Mouse (Mus musculus): ENCODE data around the gene Zfp329. TPM values are rescaled to one million over a fixed set of nuclear protein-coding genes. Genes with fewer than 3 reads are reported as not detected.

Zfp329 gene
- 13.6 and 17.5 TPM in 2 replicates for polyA plus RNA-seq (2015; fragmentation: Nextera tagmentation; extraction: Ambion mirVana)

DNA sequence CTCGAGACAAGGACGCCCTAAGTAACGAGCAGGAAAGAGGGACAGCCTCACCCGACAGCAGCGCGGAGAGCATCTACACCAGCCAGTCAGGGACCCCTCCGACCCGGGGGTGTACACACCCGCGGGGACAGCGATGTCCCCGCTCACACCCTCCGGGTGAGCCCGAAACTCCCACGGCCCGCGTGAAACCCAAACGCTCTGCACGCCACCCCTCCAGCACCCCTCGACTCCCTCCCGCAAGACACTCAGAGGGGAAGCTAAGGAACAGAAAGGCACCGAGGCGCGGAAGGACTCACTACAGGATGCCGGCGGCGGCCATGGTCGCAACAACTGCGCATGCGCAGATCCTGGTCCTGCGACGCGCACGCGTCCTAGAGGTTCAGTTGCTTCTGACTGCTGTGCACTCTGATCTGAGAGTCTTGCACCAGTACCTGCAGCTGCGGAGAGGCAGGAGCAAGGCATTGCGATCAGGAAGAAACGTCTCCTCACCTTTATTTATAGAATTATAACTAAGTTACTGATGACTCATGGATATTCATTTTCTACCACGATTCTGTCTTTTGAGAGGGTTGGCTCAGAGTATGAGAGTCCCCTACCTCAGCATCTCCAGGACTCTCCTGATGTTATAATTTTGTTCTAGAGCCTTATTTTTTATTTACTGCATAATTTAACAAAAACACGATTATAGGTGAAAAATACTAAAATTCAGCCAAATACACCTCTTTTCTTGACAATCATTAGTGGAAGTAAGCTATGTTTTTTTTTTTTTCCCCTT lies at the start of gene Zfp329:
TSS of gene Zfp329 (minus strand) at position 338 of the 775 bp plus-strand sequence.
- Histone ChIP-seq H3K9me3 (ENCODE audit: low read length) (peaks cover 31% of the 10 kb centered on the region), H3K36me3 (ENCODE audit: insufficient read depth, low read length) (peaks cover 18% of the 10 kb centered on the region), H3K9ac (replicated peaks; ENCODE audit: low read length) (peak within 1 kb of the TSS; percentile 90), H3K4me2 (replicated peaks; ENCODE audit: low read depth, low read length) (peak within 1 kb of the TSS; percentile 74), H3K27me3 (ENCODE audit: insufficient read depth, low read length) (no peaks in the 10 kb centered on the region), H3K27ac (ENCODE audit: low read length) (peak within 1 kb of the TSS; percentile 74), H3K4me1 (ENCODE audit: insufficient read depth, low read length) (peaks cover 9% of the 10 kb centered on the region; the same call in 1 of the 2 replicates), H3K4me3 (ENCODE audit: low read length) (peak within 1 kb of the TSS; percentile 86)
- WGBS, result under 1% methylated on average over 40 of the region's 40 CpGs
- ATAC-seq (ENCODE audit: low FRiP score, low TSS enrichment), result peak; percentile 98

DNA sequence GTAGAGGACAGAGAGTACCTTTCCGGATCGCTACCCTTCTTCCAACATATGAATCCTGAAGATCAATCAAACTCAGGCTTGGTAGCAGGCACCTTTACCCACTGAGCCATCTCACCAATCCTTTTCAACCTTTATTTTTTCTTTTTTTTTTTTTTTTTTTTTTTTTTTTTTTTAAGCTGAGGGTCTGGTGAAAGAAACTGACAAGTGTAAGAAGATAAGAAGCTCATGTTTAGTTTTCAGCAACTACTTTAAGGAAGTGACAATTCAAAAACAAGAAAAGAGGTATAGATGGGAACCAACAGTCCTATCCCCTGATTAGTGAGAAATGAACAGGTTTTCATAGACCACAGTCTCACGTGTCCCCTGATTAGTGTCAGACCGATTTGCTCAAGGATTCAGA lies 17.1 kb upstream of the Zfp329 start:
- peak overlapping the region; percentile 66 for H3K4me3 ChIP-seq (ENCODE audit: low read length)
- H3K27me3 ChIP-seq (ENCODE audit: insufficient read depth, low read length), result no peaks in the 10 kb centered on the region
- peaks cover 42% of the 10 kb centered on the region for H3K9me3 ChIP-seq (ENCODE audit: low read length)
- ATAC-seq (ENCODE audit: low FRiP score, low TSS enrichment), result no peak
- no peak overlapping the region for H3K27ac ChIP-seq (ENCODE audit: low read length)
- no peak overlapping the region for H3K9ac ChIP-seq (replicated peaks; ENCODE audit: low read length)
- peaks cover 49% of the 10 kb centered on the region for H3K36me3 ChIP-seq (ENCODE audit: insufficient read depth, low read length)
- WGBS, result 94% methylated on average over 4 of the region's 4 CpGs
- peak overlapping the region; percentile 68 for H3K4me2 ChIP-seq (replicated peaks; ENCODE audit: low read depth, low read length)
- no peaks in the 10 kb centered on the region for H3K4me1 ChIP-seq (ENCODE audit: insufficient read depth, low read length)

GRCm38 (mm10) chr7:12835193-12835671 lies 16.6 kb upstream of the Zfp329 start:
- Histone ChIP-seq H3K4me1 (ENCODE audit: insufficient read depth, low read length) (no peaks in the 10 kb centered on the region), H3K9ac (replicated peaks; ENCODE audit: low read length) (peak overlapping the region; percentile 69), H3K36me3 (ENCODE audit: insufficient read depth, low read length) (peaks cover 44% of the 10 kb centered on the region), H3K4me3 (ENCODE audit: low read length) (peak overlapping the region; percentile 66), H3K9me3 (ENCODE audit: low read length) (peaks cover 36% of the 10 kb centered on the region), H3K4me2 (replicated peaks; ENCODE audit: low read depth, low read length) (peak overlapping the region; percentile 68), H3K27ac (ENCODE audit: low read length) (peak overlapping the region; percentile 68), H3K27me3 (ENCODE audit: insufficient read depth, low read length) (no peaks in the 10 kb centered on the region)
- ATAC-seq (ENCODE audit: low FRiP score, low TSS enrichment), result peak; percentile 70
- WGBS, result 31% methylated on average over 13 of the region's 13 CpGs

DNA sequence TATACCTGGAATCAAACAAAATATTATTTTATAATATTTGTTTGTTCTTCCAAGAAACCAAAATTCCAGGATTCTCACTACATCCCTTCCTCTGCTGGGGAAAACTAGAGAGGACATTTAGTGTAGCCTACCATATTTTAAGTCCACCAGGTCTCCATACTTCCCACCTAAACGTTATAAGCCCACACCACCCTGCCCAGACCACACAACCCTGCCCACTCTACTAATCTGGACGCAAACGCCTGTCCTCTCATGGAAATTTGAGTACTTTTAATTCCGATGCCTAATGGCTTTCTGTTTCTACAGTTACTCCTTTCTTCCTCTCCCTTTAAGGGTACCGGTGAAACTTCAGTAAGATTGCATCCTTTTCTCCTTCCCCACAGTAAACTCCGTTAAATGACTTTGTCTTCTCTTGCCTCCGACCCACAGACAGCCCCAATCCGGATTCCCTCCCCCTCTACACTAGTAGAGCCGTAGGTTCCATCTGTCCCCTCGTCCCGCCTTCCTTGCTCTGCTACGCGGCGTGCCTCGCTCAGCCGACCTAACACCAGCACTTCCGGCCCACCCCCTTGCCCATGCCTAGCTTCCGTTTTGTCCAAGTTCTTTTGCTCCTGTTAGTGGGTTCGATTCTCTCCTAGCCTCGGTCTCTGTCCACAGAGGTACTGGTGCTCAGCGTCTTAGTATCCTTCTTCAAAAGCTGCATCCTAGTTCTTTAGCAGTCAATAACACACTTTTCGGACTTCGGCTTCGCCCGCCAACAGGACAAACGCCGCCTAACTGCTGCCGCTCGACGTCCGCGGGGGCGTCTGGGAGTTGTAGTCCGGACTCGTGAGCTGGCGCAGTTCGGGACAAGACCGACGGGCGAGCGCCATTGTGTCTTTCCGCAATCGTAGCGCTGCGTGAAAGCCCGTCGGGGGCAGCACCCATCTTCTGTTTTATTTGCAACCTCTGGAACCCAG lies 15.8 kb upstream of the Zfp329 start, which contains the start of gene Zfp110:
TSS of gene Zfp110 (plus strand) at position 600 of the 959 bp plus-strand sequence.
- Histone ChIP-seq H3K4me2 (replicated peaks; ENCODE audit: low read depth, low read length) (peak within 1 kb of the TSS; percentile 68), H3K36me3 (ENCODE audit: insufficient read depth, low read length) (peaks cover 37% of the 10 kb centered on the region), H3K4me1 (ENCODE audit: insufficient read depth, low read length) (no peaks in the 10 kb centered on the region), H3K9ac (replicated peaks; ENCODE audit: low read length) (peak within 1 kb of the TSS; percentile 69), H3K27me3 (ENCODE audit: insufficient read depth, low read length) (no peaks in the 10 kb centered on the region), H3K4me3 (ENCODE audit: low read length) (peak within 1 kb of the TSS; percentile 66), H3K27ac (ENCODE audit: low read length) (peak within 1 kb of the TSS; percentile 68), H3K9me3 (ENCODE audit: low read length) (peaks cover 31% of the 10 kb centered on the region)
- peak; percentile 99 for ATAC-seq (ENCODE audit: low FRiP score, low TSS enrichment)
- WGBS, result 2% methylated on average over 47 of the region's 47 CpGs

DNA sequence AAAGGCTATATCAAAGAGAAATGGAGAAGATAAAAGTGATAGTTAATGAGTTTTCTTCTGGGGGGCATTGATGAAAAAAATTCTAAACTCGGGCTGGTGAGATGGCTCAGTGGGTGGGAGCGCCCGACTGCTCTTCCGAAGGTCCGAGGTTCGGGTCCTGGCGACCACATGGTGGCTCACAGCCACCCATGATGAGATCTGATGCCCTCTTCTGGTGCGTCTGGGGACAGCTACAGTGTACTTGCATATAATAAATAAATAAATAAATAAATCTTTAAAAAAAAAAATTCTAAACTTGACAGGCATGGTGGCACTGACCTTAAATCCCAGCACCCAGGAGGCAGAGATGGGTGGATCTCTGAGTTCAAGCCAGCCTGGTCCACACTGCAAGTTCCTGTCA lies 3.1 kb downstream of the Zfp329 start:
- Histone ChIP-seq H3K9me3 (ENCODE audit: low read length) (peaks cover 46% of the 10 kb centered on the region), H3K27me3 (ENCODE audit: insufficient read depth, low read length) (no peaks in the 10 kb centered on the region), H3K9ac (replicated peaks; ENCODE audit: low read length) (no peak overlapping the region), H3K27ac (ENCODE audit: low read length) (no peak overlapping the region), H3K4me3 (ENCODE audit: low read length) (no peak overlapping the region), H3K36me3 (ENCODE audit: insufficient read depth, low read length) (peaks cover 44% of the 10 kb centered on the region), H3K4me2 (replicated peaks; ENCODE audit: low read depth, low read length) (no peak overlapping the region), H3K4me1 (ENCODE audit: insufficient read depth, low read length) (peaks cover 9% of the 10 kb centered on the region; the same call in 1 of the 2 replicates)
- no peak for ATAC-seq (ENCODE audit: low FRiP score, low TSS enrichment)
- 94% methylated on average over 8 of the region's 8 CpGs for WGBS

GRCm38 (mm10) chr7:12803727-12804071 lies 15.0 kb downstream of the Zfp329 start:
- ATAC-seq (ENCODE audit: low FRiP score, low TSS enrichment), result peak; percentile 80; the same call in 1 of the 2 replicates
- H3K4me1 ChIP-seq (ENCODE audit: insufficient read depth, low read length), result peaks cover 11% of the 10 kb centered on the region; the same call in 1 of the 2 replicates
- no peak overlapping the region for H3K27ac ChIP-seq (ENCODE audit: low read length)
- peaks cover 13% of the 10 kb centered on the region for H3K9me3 ChIP-seq (ENCODE audit: low read length)
- H3K4me2 ChIP-seq (replicated peaks; ENCODE audit: low read depth, low read length), result peak overlapping the region; percentile 72
- peak overlapping the region; percentile 67 for H3K9ac ChIP-seq (replicated peaks; ENCODE audit: low read length)
- under 1% methylated on average over 16 of the region's 16 CpGs for WGBS
- H3K4me3 ChIP-seq (ENCODE audit: low read length), result peak overlapping the region; percentile 52
- no peaks in the 10 kb centered on the region for H3K27me3 ChIP-seq (ENCODE audit: insufficient read depth, low read length)
- peaks cover 25% of the 10 kb centered on the region for H3K36me3 ChIP-seq (ENCODE audit: insufficient read depth, low read length)

DNA sequence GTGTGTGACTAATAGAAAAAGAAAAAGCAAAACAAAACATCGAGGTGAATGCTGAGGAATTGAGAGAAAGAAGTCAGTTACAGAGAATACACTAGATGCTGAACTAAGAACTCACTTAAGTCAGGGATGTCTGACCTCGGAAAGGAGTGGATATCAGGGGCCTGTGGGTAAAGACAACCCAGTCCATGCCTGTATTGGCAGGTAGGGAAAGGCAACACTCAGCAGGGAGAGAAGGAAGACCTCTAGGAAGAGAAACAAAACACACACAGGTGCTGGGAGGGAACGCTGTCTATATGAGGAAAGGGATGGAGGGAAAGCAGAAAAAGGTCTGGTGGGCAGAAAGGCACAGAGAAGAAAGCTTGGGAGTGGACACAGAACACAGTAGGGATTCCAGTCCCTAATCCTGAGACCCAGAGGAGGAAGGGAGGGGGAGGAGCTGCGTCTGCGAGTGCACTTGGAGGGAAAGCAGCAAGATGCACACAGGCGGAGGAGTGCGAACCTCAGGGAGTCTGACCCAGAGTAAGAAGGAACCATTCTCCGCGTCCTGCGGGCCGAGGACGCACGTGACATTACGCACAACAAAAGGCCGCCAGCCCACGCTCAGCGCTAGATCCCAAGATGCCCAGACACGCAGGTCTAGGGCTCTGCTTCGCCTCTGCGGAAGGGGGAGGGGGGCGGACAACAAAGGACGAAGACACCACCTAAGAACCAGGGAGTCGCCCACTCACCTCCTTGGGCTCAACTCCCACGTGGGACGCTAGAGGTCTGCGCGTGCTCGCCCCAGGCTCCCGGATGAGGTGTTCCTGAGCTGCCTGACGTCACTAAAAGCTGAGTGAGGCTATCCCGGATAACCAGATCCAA lies 15.6 kb downstream of the Zfp329 start, which contains the start of gene Zscan18:
TSS of gene Zscan18 (minus strand) at position 770 of the 861 bp plus-strand sequence.
- Histone ChIP-seq H3K4me2 (replicated peaks; ENCODE audit: low read depth, low read length) (peak within 1 kb of the TSS; percentile 72), H3K9ac (replicated peaks; ENCODE audit: low read length) (peak within 1 kb of the TSS; percentile 67), H3K4me3 (ENCODE audit: low read length) (peak within 1 kb of the TSS; percentile 52), H3K27me3 (ENCODE audit: insufficient read depth, low read length) (no peaks in the 10 kb centered on the region), H3K36me3 (ENCODE audit: insufficient read depth, low read length) (peaks cover 22% of the 10 kb centered on the region), H3K9me3 (ENCODE audit: low read length) (peaks cover 9% of the 10 kb centered on the region), H3K27ac (ENCODE audit: low read length) (no peak within 1 kb of the TSS), H3K4me1 (ENCODE audit: insufficient read depth, low read length) (peaks cover 11% of the 10 kb centered on the region; the same call in 1 of the 2 replicates)
- ATAC-seq (ENCODE audit: low FRiP score, low TSS enrichment), result peak; percentile 97
- 5% methylated on average over 31 of the region's 31 CpGs for WGBS

DNA sequence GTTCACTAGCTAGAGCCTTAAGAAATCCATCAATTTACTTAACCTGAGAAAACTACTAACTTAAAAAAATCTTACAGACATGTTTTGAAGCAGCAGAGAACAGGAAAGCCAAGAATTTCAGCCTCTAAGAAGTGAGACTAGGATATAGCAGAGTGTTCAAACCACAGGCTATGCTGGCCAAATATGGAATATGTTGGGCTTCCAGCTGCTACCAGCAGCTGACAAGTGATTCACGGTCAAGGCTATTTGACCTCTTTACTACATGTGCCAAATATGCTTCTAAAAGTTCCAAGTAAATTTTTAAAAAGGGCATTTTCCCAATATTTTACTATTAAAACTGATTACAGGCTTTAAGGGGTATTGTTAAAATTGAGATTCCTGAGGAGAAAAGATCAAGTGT lies 19.1 kb downstream of the Zfp329 start:
- H3K9me3 ChIP-seq (ENCODE audit: low read length), result peaks cover 18% of the 10 kb centered on the region
- no peak overlapping the region for H3K4me3 ChIP-seq (ENCODE audit: low read length)
- H3K27me3 ChIP-seq (ENCODE audit: insufficient read depth, low read length), result no peaks in the 10 kb centered on the region
- H3K27ac ChIP-seq (ENCODE audit: low read length), result no peak overlapping the region
- no peak overlapping the region for H3K9ac ChIP-seq (replicated peaks; ENCODE audit: low read length)
- WGBS, result 82% methylated on average over 1 of the region's 1 CpGs
- no peak overlapping the region for H3K4me2 ChIP-seq (replicated peaks; ENCODE audit: low read depth, low read length)
- peaks cover 11% of the 10 kb centered on the region; the same call in 1 of the 2 replicates for H3K36me3 ChIP-seq (ENCODE audit: insufficient read depth, low read length)
- ATAC-seq (ENCODE audit: low FRiP score, low TSS enrichment), result no peak
- H3K4me1 ChIP-seq (ENCODE audit: insufficient read depth, low read length), result peaks cover 11% of the 10 kb centered on the region; the same call in 1 of the 2 replicates

Measured in kidney, embryonic 16.5 days (tissue).